ENCODE assay signal across 13 mouse cellular contexts in the genomic region with DNA sequence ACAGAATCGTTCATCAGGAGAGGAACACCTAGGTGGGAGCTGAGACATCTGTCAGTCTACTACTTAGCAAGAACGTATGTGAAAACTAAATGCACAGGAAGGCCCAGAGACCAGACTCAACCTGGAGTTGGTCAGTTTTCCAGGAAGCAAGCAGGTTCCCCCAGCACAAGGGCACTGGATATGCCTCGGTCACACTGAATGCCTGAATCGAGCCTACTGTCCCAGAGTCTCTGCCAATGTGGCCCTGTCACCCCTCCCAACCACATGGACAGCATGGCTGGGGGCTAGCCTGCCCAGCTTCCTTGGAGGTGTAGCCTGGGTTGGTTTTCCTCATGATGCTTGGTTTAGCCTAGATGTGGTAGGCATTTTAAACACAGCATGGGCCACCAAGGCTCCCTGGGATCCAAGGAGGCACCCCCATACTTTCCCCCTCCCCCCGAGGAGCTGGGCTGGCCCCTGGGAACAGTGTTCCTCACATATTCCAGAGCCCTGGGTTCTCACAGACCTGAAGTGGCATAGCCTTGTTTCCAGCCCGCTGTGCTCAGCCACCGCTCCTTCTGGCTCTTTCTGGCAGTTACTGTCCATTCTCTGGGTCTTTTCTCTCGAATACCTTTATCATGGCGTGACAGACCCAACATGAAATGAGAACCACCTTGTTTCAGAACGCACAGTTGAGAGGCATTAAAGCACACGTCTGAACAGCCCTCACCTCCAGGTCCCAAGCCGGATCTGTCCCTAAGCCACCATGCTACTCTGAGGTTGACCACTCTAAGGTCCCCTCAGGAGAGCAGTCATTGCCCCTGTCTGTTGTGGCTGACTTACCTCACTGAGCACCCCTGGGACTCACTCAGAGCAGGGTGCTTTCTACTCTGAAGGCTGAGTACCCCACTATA. TPM values are rescaled to one million over a fixed set of nuclear protein-coding genes. Genes with fewer than 3 reads are reported as not detected.
DNase-seq lines count a peak whose midpoint lies in the region; ATAC-seq lines count a peak whose summit lies in the region.
"Had no signal": no experiment of that assay in that cellular context is flagged by ENCODE, and none has a peak within 500 bp of the region (broad histone marks: within the 10 kb centered on the region; RNA-seq: fewer than 3 reads in every experiment).

No protein-coding gene starts in this region.

- no peak overlapping the region for H3K4me2 ChIP-seq in embryonic facial prominence, embryonic 11.5 days (ENCODE audit: low read depth, low read length)
- no peak overlapping the region for H3K4me2 ChIP-seq in limb, embryonic 12.5 days
- no peak overlapping the region for H3K4me2 ChIP-seq in hindbrain, embryonic 16.5 days (ENCODE audit: low read length)
- H3K4me2 ChIP-seq: forebrain, embryonic 12.5 days; midbrain, embryonic 12.5 days had no signal

- ATAC-seq in embryonic facial prominence, embryonic 11.5 days (replicated peaks; ENCODE audit: insufficient number of reproducible peaks, low FRiP score, low TSS enrichment, low read depth) = 0 out of 2 replicates have a peak, but pooled peaks have one; percentile 32
- no peak for ATAC-seq in limb, embryonic 12.5 days (ENCODE audit: insufficient number of reproducible peaks, insufficient read depth, low FRiP score, low TSS enrichment, low read depth)
- ATAC-seq in hindbrain, embryonic 16.5 days = no peak

- H3K36me3 ChIP-seq in embryonic facial prominence, embryonic 11.5 days (replicated peaks; ENCODE audit: control insufficient read depth, insufficient read depth, low read depth, low read length) = peaks cover 7% of the 10 kb centered on the region
- H3K36me3 ChIP-seq in embryonic facial prominence, embryonic 10.5 days (replicated peaks) = peaks cover 51% of the 10 kb centered on the region
- peaks cover 43% of the 10 kb centered on the region for H3K36me3 ChIP-seq in limb, embryonic 12.5 days
- H3K36me3 ChIP-seq in limb, embryonic 10.5 days = peaks cover 50% of the 10 kb centered on the region
- peaks cover 23% of the 10 kb centered on the region for H3K36me3 ChIP-seq in hindbrain, embryonic 16.5 days (ENCODE audit: control insufficient read depth, insufficient read depth, low read length)

- no peaks in the 10 kb centered on the region for H3K4me1 ChIP-seq in embryonic facial prominence, embryonic 11.5 days (ENCODE audit: control insufficient read depth, insufficient read depth, low read length)
- peaks cover 26% of the 10 kb centered on the region for H3K4me1 ChIP-seq in embryonic facial prominence, embryonic 10.5 days
- 0 out of 2 replicates have a peak, but pooled peaks cover 3% of the 10 kb centered on the region for H3K4me1 ChIP-seq in limb, embryonic 12.5 days (replicated peaks)
- H3K4me1 ChIP-seq in limb, embryonic 10.5 days = peaks cover 7% of the 10 kb centered on the region; the same call in 1 of the 2 replicates
- no peaks in the 10 kb centered on the region for H3K4me1 ChIP-seq in hindbrain, embryonic 16.5 days (ENCODE audit: control insufficient read depth, insufficient read depth, low read depth, low read length)
- H3K4me1 ChIP-seq: forebrain, embryonic 12.5 days; midbrain, embryonic 12.5 days had no signal

- H3K27ac ChIP-seq in embryonic facial prominence, embryonic 11.5 days (replicated peaks; ENCODE audit: low read depth, low read length) = no peak overlapping the region
- H3K27ac ChIP-seq in embryonic facial prominence, embryonic 10.5 days (replicated peaks) = no peak overlapping the region
- H3K27ac ChIP-seq in limb, embryonic 12.5 days = 0 out of 2 replicates have a peak overlapping the region, but pooled peaks have one; percentile 29
- H3K27ac ChIP-seq in limb, embryonic 10.5 days = no peak overlapping the region
- no peak overlapping the region for H3K27ac ChIP-seq in hindbrain, embryonic 16.5 days (ENCODE audit: low read depth, low read length)
- H3K27ac ChIP-seq: forebrain, embryonic 12.5 days; midbrain, embryonic 12.5 days had no signal

- H3K9me3 ChIP-seq in embryonic facial prominence, embryonic 11.5 days (replicated peaks; ENCODE audit: control insufficient read depth, low read length) = no peaks in the 10 kb centered on the region
- H3K9me3 ChIP-seq in embryonic facial prominence, embryonic 10.5 days = no peaks in the 10 kb centered on the region
- H3K9me3 ChIP-seq in limb, embryonic 12.5 days = no peaks in the 10 kb centered on the region
- no peaks in the 10 kb centered on the region for H3K9me3 ChIP-seq in limb, embryonic 10.5 days (replicated peaks)
- no peaks in the 10 kb centered on the region for H3K9me3 ChIP-seq in hindbrain, embryonic 16.5 days (ENCODE audit: control insufficient read depth, low read length)
- H3K9me3 ChIP-seq: forebrain, embryonic 12.5 days; G1E; midbrain, embryonic 12.5 days had no signal

- H3K9ac ChIP-seq in embryonic facial prominence, embryonic 11.5 days (replicated peaks; ENCODE audit: low read length) = no peak overlapping the region
- H3K9ac ChIP-seq in limb, embryonic 12.5 days (replicated peaks) = no peak overlapping the region
- no peak overlapping the region for H3K9ac ChIP-seq in hindbrain, embryonic 16.5 days (ENCODE audit: low read depth, low read length)
- H3K9ac ChIP-seq: forebrain, embryonic 12.5 days; midbrain, embryonic 12.5 days had no signal

- H3K4me3 ChIP-seq in embryonic facial prominence, embryonic 11.5 days (ENCODE audit: low read depth, low read length) = no peak overlapping the region
- no peak overlapping the region for H3K4me3 ChIP-seq in embryonic facial prominence, embryonic 10.5 days
- no peak overlapping the region for H3K4me3 ChIP-seq in limb, embryonic 12.5 days (replicated peaks)
- H3K4me3 ChIP-seq in limb, embryonic 10.5 days = no peak overlapping the region
- no peak overlapping the region for H3K4me3 ChIP-seq in hindbrain, embryonic 16.5 days (ENCODE audit: low read length)
- H3K4me3 ChIP-seq: forebrain, embryonic 12.5 days; midbrain, embryonic 12.5 days had no signal

- DNase-seq in embryonic facial prominence, embryonic 11.5 days (ENCODE audit: low spot score) = no peak
- DNase-seq in embryonic facial prominence, embryonic 10.5 days (ENCODE audit: low spot score) = no peak
- DNase-seq in limb, embryonic 10.5 days (ENCODE audit: low spot score) = no peak
- DNase-seq in B cell, adult 2 months = peak; percentile 47 to 53
- peak; percentile 42 for DNase-seq in induced T-regulatory cell, adult 2 months (ENCODE audit: low read depth)
- no peak for DNase-seq in adrenal gland, adult 8-10 months
- DNase-seq: right cerebral cortex, postnatal 14 days; thymus, adult 18-20 months had no signal

- WGBS in embryonic facial prominence, embryonic 11.5 days = 86% methylated on average over 12 of the region's 12 CpGs
- 86% methylated on average over 12 of the region's 12 CpGs for WGBS in embryonic facial prominence, embryonic 10.5 days
- WGBS in limb, embryonic 12.5 days = 83% methylated on average over 12 of the region's 12 CpGs
- 88% methylated on average over 12 of the region's 12 CpGs for WGBS in limb, embryonic 10.5 days
- 90% methylated on average over 12 of the region's 12 CpGs for WGBS in hindbrain, embryonic 16.5 days

- H3K27me3 ChIP-seq in embryonic facial prominence, embryonic 11.5 days (ENCODE audit: control insufficient read depth, insufficient read depth, low read length) = no peaks in the 10 kb centered on the region
- H3K27me3 ChIP-seq in embryonic facial prominence, embryonic 10.5 days (replicated peaks; ENCODE audit: low read depth, poor library complexity, severe bottlenecking) = no peaks in the 10 kb centered on the region
- H3K27me3 ChIP-seq in limb, embryonic 12.5 days = no peaks in the 10 kb centered on the region
- no peaks in the 10 kb centered on the region for H3K27me3 ChIP-seq in limb, embryonic 10.5 days (ENCODE audit: low read depth, poor library complexity, severe bottlenecking)
- H3K27me3 ChIP-seq in hindbrain, embryonic 16.5 days (replicated peaks; ENCODE audit: control insufficient read depth, insufficient read depth, low read length) = no peaks in the 10 kb centered on the region
- H3K27me3 ChIP-seq: forebrain, embryonic 12.5 days; midbrain, embryonic 12.5 days had no signal

RNA-seq across cellular contexts. Expression of a gene that starts 12.4 kb away (rescaled TPM):
- polyA plus RNA-seq in embryonic facial prominence, embryonic 11.5 days (2014; fragmentation: Nextera tagmentation; extraction: Ambion mirVana) = 10.5 and 14.0 TPM in 2 replicates
- polyA plus RNA-seq in embryonic facial prominence, embryonic 10.5 days (2016; fragmentation: Nextera tagmentation; extraction: Ambion mirVana) = 12.7 and 15.5 TPM in 2 replicates
- 14.1 and 15.2 TPM in 2 replicates for polyA plus RNA-seq in limb, embryonic 12.5 days (2016; fragmentation: Nextera tagmentation; extraction: Ambion mirVana)
- 10.3 and 13.4 TPM in 2 replicates for polyA plus RNA-seq in limb, embryonic 10.5 days (2016; fragmentation: Nextera tagmentation; extraction: Ambion mirVana)
- polyA plus RNA-seq in hindbrain, embryonic 16.5 days (2015; fragmentation: Nextera tagmentation; extraction: Ambion mirVana) = 16.2 and 17.4 TPM in 2 replicates
- 100 to 1,000 TPM in 1 of 4 experiments, 10 to 100 TPM in 2, 1 to 10 TPM in 1; 8.6 to 127 (median 15.7) TPM for total RNA-seq in adrenal gland, adult 8-10 months (2022)

Comparison
In these comparisons a context has a peak if more than half of its experiments do, and no peak if none do; other contexts are left out.
1. DNase-seq: peak in B cell, adult 2 months (2 of 2) and induced T-regulatory cell, adult 2 months (single experiment); none in embryonic facial prominence, embryonic 11.5 days (single experiment), embryonic facial prominence, embryonic 10.5 days (single experiment), limb, embryonic 10.5 days (single experiment) and adrenal gland, adult 8-10 months (single experiment).